Mouse (Mus musculus) megakaryocyte-erythroid progenitor cell, adult 5-6 weeks (primary cell): ENCODE data around the gene Stpg2. TPM values are rescaled to one million over a fixed set of nuclear protein-coding genes. Genes with fewer than 3 reads are reported as not detected.
A peak's percentile ranks its signal among the peaks of the same experiment; 100 is the strongest.
"Not testable (repeated sequence)": the region's sequence is repeated elsewhere in the genome, so short reads cannot be mapped to it uniquely, and the experiment has no call there.

ENCODE experiments used
- ATAC-seq: replicated peaks from 2 replicates; pipeline ENCODE4 v1.8.0; 2016; ENCODE audit warnings: mild to moderate bottlenecking, inconsistent platforms; ENCODE audit not compliant: severe bottlenecking, poor library complexity, low FRiP score, low TSS enrichment
- total RNA-seq, 2 experiments: library from RNA; stranded (forward) in 1 of 2; stranded (reverse) in 1 of 2; fragments of 200-1000, 215-1000 nt in 1 of 2; fragments of >200 nt in 1 of 2; fragmentation: Nextera tagmentation in 1 of 2; gene quantifications; 2 replicates each; pipeline ENCODE4 v1.2.3; 2014 to 2017

Gene Stpg2
- total RNA-seq (2014; fragmentation: Nextera tagmentation), result not detected in 2 replicates
- not detected in 2 replicates for total RNA-seq (2017)

DNA sequence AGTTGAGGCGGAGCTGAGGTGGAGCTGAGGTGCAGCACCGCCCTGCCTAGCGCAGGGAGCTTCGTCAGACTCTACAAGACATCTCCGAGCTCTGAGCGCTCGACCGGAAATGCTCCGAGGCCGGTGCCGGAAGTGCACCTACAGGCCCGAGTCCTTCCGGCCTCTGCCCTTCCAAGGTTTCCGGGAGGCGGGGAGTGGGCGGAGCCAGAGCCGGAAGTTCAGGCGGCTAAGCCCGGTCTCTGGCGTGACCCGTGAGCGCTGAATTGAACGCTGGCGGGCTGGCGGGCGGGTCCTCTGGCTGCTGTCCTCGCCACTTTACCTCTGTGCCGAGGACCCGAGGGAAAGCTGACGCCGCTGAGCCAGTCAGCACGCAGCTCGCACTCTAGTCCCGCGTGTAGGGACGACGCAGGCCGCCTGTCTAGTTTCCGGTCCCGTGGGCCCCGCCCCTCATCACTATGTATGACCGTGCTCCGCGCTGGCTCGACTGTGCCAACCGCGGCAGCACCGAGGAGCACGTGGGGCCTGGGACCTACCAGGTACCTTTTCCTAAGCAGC lies at the start of gene Stpg2:
Gene Stpg2 (plus strand): TSS at position 251 of the 555 bp plus-strand sequence.
- peak; percentile 99 for ATAC-seq

- ATAC-seq, result no peak
Observed at GRCm38 (mm10) chr3:139162146-139162545, 43.3 kb upstream of the Stpg2 start.

- no peak for ATAC-seq
Observed at GRCm38 (mm10) chr3:139162658-139163057, 42.8 kb upstream of the Stpg2 start.

DNA sequence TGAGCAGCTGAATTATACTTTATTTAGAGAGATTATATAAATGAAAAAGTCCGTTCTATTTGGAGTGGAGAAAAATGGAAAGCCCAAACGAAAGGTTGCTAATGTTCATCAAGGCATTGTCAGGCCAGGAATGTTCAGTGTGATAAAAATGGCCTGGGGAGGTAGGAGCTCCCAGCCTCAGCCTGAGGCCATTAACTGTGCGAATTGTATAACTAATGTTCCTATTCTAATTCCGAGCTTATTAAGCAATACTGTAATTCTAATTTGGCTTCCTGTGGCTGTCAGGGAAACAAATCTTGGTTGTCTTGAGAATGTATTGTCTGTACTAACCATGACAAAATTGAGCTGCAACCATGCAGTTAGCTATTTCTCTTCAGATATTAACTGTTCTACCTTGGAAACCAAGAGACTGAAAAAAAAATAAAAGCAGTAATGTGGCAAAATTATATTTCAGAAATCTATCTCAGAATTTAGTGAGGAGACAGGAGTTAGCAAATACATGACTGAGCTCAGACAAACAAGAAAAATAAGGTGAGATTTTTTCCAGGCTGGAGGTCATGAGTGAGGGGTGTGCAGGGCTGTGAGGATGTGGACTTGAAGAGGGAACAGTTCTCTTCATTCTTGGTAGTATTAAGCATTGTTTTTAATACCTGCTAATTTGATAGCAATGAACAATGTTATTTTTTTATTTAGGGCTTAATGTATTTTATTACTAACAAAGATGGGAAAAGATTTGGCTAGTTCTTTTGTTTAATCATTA lies 36.8 kb upstream of the Stpg2 start:
- no peak for ATAC-seq

GRCm38 (mm10) chr3:139169740-139170139 lies 35.8 kb upstream of the Stpg2 start:
- no peak for ATAC-seq

GRCm38 (mm10) chr3:139176936-139177335 lies 28.6 kb upstream of the Stpg2 start:
- ATAC-seq, result no peak

DNA sequence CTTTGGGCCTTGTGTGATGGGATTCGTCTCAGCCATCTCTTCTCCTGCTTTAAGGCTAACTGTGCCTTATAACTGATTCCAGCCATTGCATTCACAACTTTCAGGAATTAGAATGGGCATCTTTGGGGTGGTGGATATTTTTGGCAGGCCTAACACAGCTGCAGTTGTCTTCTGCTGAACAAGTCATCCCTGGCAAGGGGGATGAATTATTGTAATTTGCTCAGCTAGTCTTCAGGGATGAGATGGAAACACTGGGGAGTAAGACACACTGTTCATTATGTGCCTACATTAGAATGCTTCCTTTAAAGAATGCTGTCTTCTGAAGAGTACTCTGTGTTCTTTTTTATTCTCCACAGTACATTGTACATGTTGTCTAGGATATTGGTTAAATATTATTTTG lies 14.0 kb upstream of the Stpg2 start:
- no peak for ATAC-seq

GRCm38 (mm10) chr3:139193917-139194316 lies 11.6 kb upstream of the Stpg2 start:
- no peak for ATAC-seq

- no peak for ATAC-seq
Observed at GRCm38 (mm10) chr3:139198412-139198811, 7.1 kb upstream of the Stpg2 start.

- no peak for ATAC-seq
Observed at GRCm38 (mm10) chr3:139200324-139200723, 5.2 kb upstream of the Stpg2 start.

GRCm38 (mm10) chr3:139216945-139217344 lies 11.5 kb downstream of the Stpg2 start:
- ATAC-seq, result no peak

DNA sequence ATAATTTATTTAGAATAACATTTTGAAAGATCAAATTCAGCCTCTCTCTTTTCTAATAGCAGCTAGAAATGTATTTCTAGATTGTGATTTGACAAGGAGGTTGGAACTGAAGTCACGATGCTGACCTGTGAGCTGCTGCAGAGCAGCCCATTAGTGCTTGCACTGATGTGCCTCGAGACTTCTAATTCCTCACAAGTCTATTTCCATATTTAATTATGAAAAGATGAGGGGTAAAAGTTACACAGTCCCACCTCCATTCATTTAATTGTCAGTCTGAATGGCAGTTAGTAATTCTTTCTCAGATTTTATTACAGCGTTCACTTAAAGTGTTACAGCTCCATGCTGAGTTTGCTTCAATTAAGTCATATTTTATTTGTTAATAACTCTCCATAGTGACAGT lies 19.6 kb downstream of the Stpg2 start:
- ATAC-seq, result no peak

DNA sequence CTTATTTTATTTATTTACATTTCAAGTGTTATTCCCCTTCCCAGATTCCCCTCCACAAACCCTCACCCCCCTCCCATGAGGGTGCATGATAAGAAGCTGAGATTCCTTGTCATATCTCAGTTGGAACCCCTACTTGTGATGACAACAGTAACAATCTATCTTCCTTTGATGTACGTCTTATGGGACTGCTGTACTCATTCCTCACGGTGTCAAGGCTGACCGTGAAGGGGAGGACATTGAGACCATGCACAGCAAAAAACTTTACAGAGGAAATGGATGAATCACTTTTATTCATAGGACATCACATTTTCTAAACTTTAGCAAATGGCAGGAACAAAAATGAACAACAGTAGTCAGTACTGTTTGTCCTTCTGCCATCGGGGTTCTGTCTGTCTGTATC lies 21.3 kb downstream of the Stpg2 start:
- no peak for ATAC-seq

- no peak for ATAC-seq
Observed at GRCm38 (mm10) chr3:139245219-139245618, 39.7 kb downstream of the Stpg2 start.

GRCm38 (mm10) chr3:139246508-139246907 lies 41.0 kb downstream of the Stpg2 start:
- ATAC-seq, result peak; percentile 50; the same call in 1 of the 2 replicates

DNA sequence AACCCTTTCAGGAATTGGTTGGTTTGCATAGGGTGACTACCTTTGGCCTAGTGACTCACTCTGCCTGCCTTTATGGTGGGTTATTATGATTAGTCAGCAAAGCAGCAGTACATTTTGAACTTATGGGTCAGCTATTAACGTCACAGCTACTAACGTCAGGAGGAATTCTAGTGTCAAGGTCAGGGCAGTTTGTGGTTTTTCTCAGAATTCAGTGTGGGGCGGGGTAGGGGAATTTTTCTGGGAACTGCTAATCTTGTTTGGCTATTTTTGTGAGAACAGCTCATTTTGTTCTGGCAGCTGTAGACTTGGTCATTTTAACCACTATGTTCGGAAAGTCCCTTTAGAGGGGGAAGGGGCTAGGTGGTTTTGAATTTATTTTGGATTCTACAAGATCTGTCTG lies 56.9 kb downstream of the Stpg2 start:
- ATAC-seq, result not testable (repeated sequence)

DNA sequence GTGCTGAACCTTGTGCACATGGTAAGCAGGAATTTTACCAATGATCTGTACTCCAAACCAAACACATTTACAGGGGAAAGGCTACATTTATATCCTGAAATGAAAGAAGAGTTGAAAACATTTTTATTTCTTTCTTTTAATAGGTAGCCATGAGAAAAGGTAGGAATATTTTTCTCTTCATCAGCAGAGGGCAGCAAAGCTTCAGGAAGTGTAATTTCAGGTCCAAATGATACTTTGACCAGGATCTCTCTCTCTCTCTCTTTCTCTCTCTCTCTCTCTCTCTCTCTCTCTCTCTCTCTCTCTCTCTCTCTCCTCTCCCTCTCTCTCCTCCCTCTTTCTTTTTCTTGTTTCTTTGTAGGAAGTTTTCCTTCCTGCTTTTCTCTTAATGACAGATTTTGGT lies 92.4 kb downstream of the Stpg2 start:
- no peak for ATAC-seq

DNA sequence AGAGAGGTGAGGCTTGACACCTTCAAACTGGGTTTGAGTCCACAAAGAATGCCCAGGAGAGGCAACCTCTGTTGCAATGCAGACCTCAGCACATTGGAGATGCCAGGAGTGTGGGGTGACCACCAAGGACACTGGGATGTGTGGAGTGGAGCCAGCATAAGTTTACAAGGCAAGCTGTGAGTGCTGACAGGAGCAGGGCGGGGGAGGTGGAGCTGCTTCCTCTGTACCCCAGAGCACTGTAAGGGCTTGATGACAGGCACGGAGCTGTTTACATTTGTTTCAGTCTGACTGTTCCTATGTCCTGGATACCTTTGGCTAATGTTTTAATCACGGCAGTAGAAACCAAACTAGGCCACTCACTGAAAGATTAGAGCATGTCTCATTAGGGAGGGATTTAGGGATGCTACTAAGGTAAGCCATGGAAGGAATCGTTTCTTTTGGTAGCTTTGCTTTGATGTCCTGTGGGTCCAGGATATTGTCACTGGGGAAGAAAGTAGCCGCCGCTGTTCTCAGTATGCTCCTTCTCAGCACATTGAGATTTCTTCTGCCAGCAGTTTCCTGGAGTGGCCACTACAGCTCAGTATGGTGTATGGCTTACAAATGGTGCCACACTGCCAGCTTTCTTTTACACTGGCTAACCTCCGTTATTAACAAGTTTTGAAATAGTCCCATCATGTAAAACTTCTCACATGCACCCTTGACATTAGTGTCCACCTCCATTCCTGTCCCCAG lies 102.8 kb downstream of the Stpg2 start:
- ATAC-seq, result no peak

- no peak for ATAC-seq
Observed at GRCm38 (mm10) chr3:139311721-139312120, 106.2 kb downstream of the Stpg2 start.

DNA sequence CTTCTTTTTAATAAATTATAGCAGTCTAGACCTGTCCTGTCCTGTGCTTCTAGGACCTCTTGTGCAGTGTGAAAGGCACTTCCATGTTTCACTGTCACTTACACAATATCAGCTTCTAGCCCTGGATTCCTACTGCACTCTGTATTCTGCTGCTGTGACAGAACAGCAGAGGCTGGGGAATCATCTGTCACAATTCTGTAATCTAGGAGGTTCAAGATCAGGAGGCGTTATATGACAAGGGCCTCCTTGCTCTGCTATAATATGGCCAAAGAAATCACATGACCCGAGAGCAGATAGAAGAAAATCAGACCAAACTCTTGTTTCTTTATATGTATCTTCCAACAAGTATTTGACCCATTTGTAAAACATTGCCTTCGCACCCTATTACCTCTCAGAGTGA lies 175.0 kb downstream of the Stpg2 start:
- no peak for ATAC-seq
